Mouse (Mus musculus) intestine, embryonic 16.5 days (tissue): ENCODE data around the gene B430306N03Rik. TPM values are rescaled to one million over a fixed set of nuclear protein-coding genes. Genes with fewer than 3 reads are reported as not detected.

Experiments
- ATAC-seq: fragments of 200-750 bp; cut with Nextera tagmentation; 2 replicates; pipeline ENCODE4 v1.8.0; 2017; ENCODE audit warnings: moderate TSS enrichment, moderate library complexity
- H3K27ac ChIP-seq: fragments of 300-500 bp; sonication (generic); 2 replicates; pipeline ENCODE4 v1.5.1; 2014; ENCODE audit warnings: mild to moderate bottlenecking, low read length
- H3K27me3 ChIP-seq: fragments of 300-500 bp; sonication (generic); replicated peaks from 2 replicates; pipeline ENCODE4 v1.6.1; 2014; ENCODE audit warnings: low read length, control low read depth, mixed read lengths; ENCODE audit not compliant: control insufficient read depth, insufficient read depth
- H3K36me3 ChIP-seq: fragments of 300-500 bp; sonication (generic); 2 replicates; pipeline ENCODE4 v1.6.1; 2014; ENCODE audit warnings: low read length, control low read depth; ENCODE audit not compliant: control insufficient read depth, insufficient read depth
- H3K4me1 ChIP-seq: fragments of 300-500 bp; sonication (generic); 2 replicates; pipeline ENCODE4 v1.6.1; 2014; ENCODE audit warnings: low read length, control low read depth, mixed read lengths; ENCODE audit not compliant: control insufficient read depth, insufficient read depth
- H3K4me2 ChIP-seq: fragments of 300-500 bp; sonication (generic); 2 replicates; pipeline ENCODE4 v1.6.1; 2014; ENCODE audit warnings: low read depth, low read length, control low read depth
- H3K4me3 ChIP-seq: fragments of 300-500 bp; sonication (generic); 2 replicates; pipeline ENCODE4 v1.5.1; 2014; ENCODE audit warnings: mild to moderate bottlenecking, low read length
- H3K9ac ChIP-seq: fragments of 300-500 bp; sonication (generic); 2 replicates; pipeline ENCODE4 v1.6.1; 2014; ENCODE audit warnings: low read depth, low read length
- H3K9me3 ChIP-seq: fragments of 300-500 bp; sonication (generic); 2 replicates; pipeline ENCODE4 v1.6.1; 2016; ENCODE audit warnings: low read length, control low read depth; ENCODE audit not compliant: control insufficient read depth
- WGBS: fragments of 180-500 bp; shearing (Covaris S2); extraction: QIAGEN DNeasy Blood & Tissue Kit; methylation state at CpG from one replicate; pipeline ENCODE4 v1.1.7; 2014; 5-methylcytosine and 5-hydroxymethylcytosine counted together
- polyA plus RNA-seq: library from polyadenylated mRNA; unstranded; fragments of >200 nt; fragmentation: Nextera tagmentation; extraction: Ambion mirVana; gene quantifications from 2 replicates; pipeline ENCODE4 v1.2.1, GENCODE M21; 2015

B430306N03Rik gene
- polyA plus RNA-seq, 1 experiment from 2014 or later, result 0.44 TPM

- WGBS, result 52% methylated on average over 7 of the region's 7 CpGs
- Histone ChIP-seq H3K4me1 (peaks cover 3% of the 10 kb centered on the region; the same call in 1 of the 2 replicates), H3K36me3 (no peaks in the 10 kb centered on the region), H3K27ac (no peak overlapping the region), H3K9ac (no peak overlapping the region), H3K27me3 (no peaks in the 10 kb centered on the region), H3K9me3 (no peaks in the 10 kb centered on the region), H3K4me3 (no peak overlapping the region), H3K4me2 (no peak overlapping the region)
- no peak for ATAC-seq
Observed at GRCm38 (mm10) chr17:48275736-48276135, 40.2 kb upstream of the B430306N03Rik start.

DNA sequence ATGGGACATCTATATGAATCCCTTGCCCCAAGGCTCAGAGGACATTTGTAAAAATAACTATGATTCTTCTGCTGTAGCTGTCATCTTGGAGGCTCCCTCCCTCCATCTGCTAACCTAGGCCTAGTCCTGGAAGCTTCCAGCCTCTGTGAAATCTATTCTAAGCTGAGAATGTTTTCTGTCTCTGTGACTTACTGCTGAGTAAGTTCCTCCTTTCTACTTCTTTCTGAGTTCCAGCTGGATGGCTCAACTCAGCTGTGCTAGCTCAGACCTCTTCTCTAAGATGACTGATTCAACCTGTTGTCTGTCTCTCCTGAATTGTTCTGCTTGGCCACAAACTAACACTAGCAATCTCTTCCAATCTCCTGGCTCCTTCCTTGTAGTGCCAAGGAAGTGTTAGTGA lies 37.6 kb upstream of the B430306N03Rik start:
- Histone ChIP-seq H3K4me3 (no peak overlapping the region), H3K4me1 (peaks cover 7% of the 10 kb centered on the region; the same call in 1 of the 2 replicates), H3K9ac (no peak overlapping the region), H3K36me3 (no peaks in the 10 kb centered on the region), H3K27me3 (no peaks in the 10 kb centered on the region), H3K9me3 (no peaks in the 10 kb centered on the region), H3K4me2 (no peak overlapping the region), H3K27ac (no peak overlapping the region)
- ATAC-seq, result no peak

GRCm38 (mm10) chr17:48279002-48279401 lies 36.9 kb upstream of the B430306N03Rik start:
- H3K4me2 ChIP-seq, result no peak overlapping the region
- no peak for ATAC-seq

GRCm38 (mm10) chr17:48280943-48281738 lies 34.8 kb upstream of the B430306N03Rik start:
- Histone ChIP-seq H3K9ac (peak overlapping the region; percentile 56), H3K4me3 (peak overlapping the region; percentile 30), H3K9me3 (no peaks in the 10 kb centered on the region), H3K4me2 (peak overlapping the region; percentile 50), H3K27me3 (no peaks in the 10 kb centered on the region), H3K27ac (no peak overlapping the region), H3K4me1 (peaks cover 7% of the 10 kb centered on the region; the same call in 1 of the 2 replicates), H3K36me3 (no peaks in the 10 kb centered on the region)
- WGBS, result 19% methylated on average over 18 of the region's 18 CpGs
- ATAC-seq, result peak; percentile 53

More at GRCm38 (mm10) chr17:48279002-48279401, 36.9 kb upstream of the B430306N03Rik start:
- Histone ChIP-seq H3K27ac (no peak overlapping the region), H3K4me1 (peaks cover 7% of the 10 kb centered on the region; the same call in 1 of the 2 replicates), H3K9me3 (no peaks in the 10 kb centered on the region), H3K4me3 (no peak overlapping the region), H3K27me3 (no peaks in the 10 kb centered on the region), H3K36me3 (no peaks in the 10 kb centered on the region), H3K9ac (no peak overlapping the region)
- WGBS, result 90% methylated on average over 4 of the region's 4 CpGs

DNA sequence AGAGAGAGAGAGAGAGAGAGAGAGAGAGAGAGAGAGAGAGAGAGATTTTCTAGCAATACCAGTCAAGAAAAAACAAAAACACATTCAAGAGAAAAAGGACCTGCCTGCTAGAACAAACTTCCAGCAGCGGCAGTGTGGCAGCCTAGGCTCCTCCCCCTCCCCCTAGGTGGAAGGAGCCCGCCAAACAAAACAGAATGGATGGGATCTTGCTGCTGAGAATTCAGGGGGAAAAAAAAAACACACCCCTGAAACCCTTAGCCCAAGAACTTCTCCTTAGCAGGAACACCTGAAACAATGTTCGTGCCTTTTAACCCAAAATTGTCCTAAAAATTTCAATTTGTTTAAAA lies 34.2 kb upstream of the B430306N03Rik start:
- Histone ChIP-seq H3K27ac (no peak overlapping the region), H3K27me3 (no peaks in the 10 kb centered on the region), H3K9me3 (no peaks in the 10 kb centered on the region), H3K9ac (peak overlapping the region; percentile 56; the same call in 1 of the 2 replicates), H3K4me3 (peak overlapping the region; percentile 30), H3K36me3 (no peaks in the 10 kb centered on the region), H3K4me1 (peaks cover 7% of the 10 kb centered on the region; the same call in 1 of the 2 replicates), H3K4me2 (peak overlapping the region; percentile 50)
- WGBS, result 3% methylated on average over 3 of the region's 3 CpGs
- 0 out of 2 replicates have a peak, but pooled peaks have one; percentile 26 for ATAC-seq

GRCm38 (mm10) chr17:48286765-48287164 lies 29.2 kb upstream of the B430306N03Rik start:
- H3K4me1 ChIP-seq, result no peaks in the 10 kb centered on the region
- no peak overlapping the region for H3K9ac ChIP-seq
- H3K27me3 ChIP-seq, result no peaks in the 10 kb centered on the region
- H3K4me3 ChIP-seq, result no peak overlapping the region
- ATAC-seq, result no peak
- no peaks in the 10 kb centered on the region; the same call in 1 of the 2 replicates for H3K9me3 ChIP-seq
- WGBS, result 47% methylated on average over 1 of the region's 1 CpGs
- no peak overlapping the region for H3K4me2 ChIP-seq
- H3K36me3 ChIP-seq, result no peaks in the 10 kb centered on the region
- H3K27ac ChIP-seq, result no peak overlapping the region

GRCm38 (mm10) chr17:48287276-48287675 lies 28.7 kb upstream of the B430306N03Rik start:
- no peak for ATAC-seq
- H3K27me3 ChIP-seq, result no peaks in the 10 kb centered on the region
- no peak overlapping the region for H3K9ac ChIP-seq
- 69% methylated on average over 2 of the region's 2 CpGs for WGBS
- H3K36me3 ChIP-seq, result no peaks in the 10 kb centered on the region
- no peak overlapping the region for H3K4me2 ChIP-seq
- H3K9me3 ChIP-seq, result no peaks in the 10 kb centered on the region; the same call in 1 of the 2 replicates
- no peak overlapping the region for H3K27ac ChIP-seq
- H3K4me3 ChIP-seq, result no peak overlapping the region
- no peaks in the 10 kb centered on the region for H3K4me1 ChIP-seq

DNA sequence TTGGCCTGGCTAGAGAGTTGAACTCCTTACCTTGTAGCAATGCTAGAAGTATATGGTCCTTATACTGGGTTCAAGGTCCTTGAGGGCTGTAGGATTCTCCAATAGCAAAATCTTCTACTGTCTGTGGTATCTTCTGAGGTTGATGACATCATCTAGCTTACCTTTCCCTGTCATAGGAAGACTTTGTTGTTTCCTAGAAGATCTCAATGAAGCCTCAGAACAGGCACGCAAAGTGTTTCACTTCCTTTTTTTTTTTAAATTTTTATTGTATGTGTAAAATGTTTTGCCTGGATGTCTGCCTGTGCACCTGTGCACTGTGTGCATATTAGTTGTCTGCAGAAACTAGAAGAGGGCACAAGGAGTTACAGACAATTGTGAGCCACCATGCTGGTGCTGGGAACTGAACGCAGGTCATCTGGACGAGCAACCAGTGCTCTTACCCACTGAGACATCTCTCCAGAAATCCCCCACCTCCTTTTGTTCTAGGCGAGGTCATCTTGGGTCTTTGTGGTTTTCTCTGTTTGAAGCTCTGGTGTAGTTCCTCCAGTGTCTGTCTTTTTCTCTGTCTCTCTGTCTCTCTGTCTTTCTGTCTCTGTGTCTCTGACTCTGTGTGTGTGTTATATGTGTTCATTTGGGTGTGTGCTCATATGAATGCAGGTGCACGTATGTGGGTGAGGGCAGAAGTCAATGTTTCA lies 22.3 kb upstream of the B430306N03Rik start:
- H3K9ac ChIP-seq, result no peak overlapping the region
- H3K4me1 ChIP-seq, result no peaks in the 10 kb centered on the region
- H3K4me3 ChIP-seq, result no peak overlapping the region
- 86% methylated on average over 5 of the region's 5 CpGs for WGBS
- no peaks in the 10 kb centered on the region for H3K27me3 ChIP-seq
- H3K36me3 ChIP-seq, result no peaks in the 10 kb centered on the region
- no peak overlapping the region for H3K27ac ChIP-seq
- H3K4me2 ChIP-seq, result no peak overlapping the region
- ATAC-seq, result no peak
- no peaks in the 10 kb centered on the region; the same call in 1 of the 2 replicates for H3K9me3 ChIP-seq

GRCm38 (mm10) chr17:48299203-48299602 lies 16.7 kb upstream of the B430306N03Rik start, which contains the start of gene Treml2:
Gene Treml2 (plus strand): TSS chr17:48299498.
- H3K27ac ChIP-seq, result no peak within 1 kb of the TSS
- no peak for ATAC-seq
- no peak within 1 kb of the TSS for H3K4me3 ChIP-seq
- H3K9ac ChIP-seq, result no peak within 1 kb of the TSS
- H3K4me1 ChIP-seq, result peaks cover 7% of the 10 kb centered on the region
- 28% methylated on average over 3 of the region's 4 CpGs for WGBS
- no peaks in the 10 kb centered on the region for H3K27me3 ChIP-seq
- peak within 1 kb of the TSS; percentile 16; the same call in 1 of the 2 replicates for H3K4me2 ChIP-seq
- H3K9me3 ChIP-seq, result no peaks in the 10 kb centered on the region
- H3K36me3 ChIP-seq, result no peaks in the 10 kb centered on the region
